Mouse (Mus musculus): Measurements from ENCODE around the gene Chml.

The Chml gene

GRCm38 (mm10) chr1:175692246-175692996 is at the start of gene Chml, which contains the start of gene Opn3:
TSS of gene Chml (minus strand) at chr1:175692901.
TSS of gene Opn3 (minus strand) at chr1:175692776.
- peak; percentile 99 to 100 for DNase-seq

- no peak for DNase-seq
Observed at GRCm38 (mm10) chr1:175725771-175726170, 33.1 kb upstream of the Chml start.

GRCm38 (mm10) chr1:175716832-175717231 is 24.1 kb upstream of the Chml start:
- DNase-seq, result no peak

GRCm38 (mm10) chr1:175712338-175712909 is 19.7 kb upstream of the Chml start:
- DNase-seq, result peak; percentile 4 to 22

GRCm38 (mm10) chr1:175708013-175708412 is 15.3 kb upstream of the Chml start:
- no peak for DNase-seq

- DNase-seq, result no peak
Observed at GRCm38 (mm10) chr1:175707599-175707998, 14.9 kb upstream of the Chml start.

GRCm38 (mm10) chr1:175701145-175701544 is 8.4 kb upstream of the Chml start:
- DNase-seq, result no peak

GRCm38 (mm10) chr1:175699796-175700195 is 7.1 kb upstream of the Chml start:
- DNase-seq, result no peak

GRCm38 (mm10) chr1:175699375-175699774 is 6.7 kb upstream of the Chml start:
- no peak for DNase-seq

GRCm38 (mm10) chr1:175698293-175698692 is 5.6 kb upstream of the Chml start, which contains the start of gene Wdr64:
TSS of gene Wdr64 (plus strand) at chr1:175698593.
- DNase-seq, result no peak

GRCm38 (mm10) chr1:175693429-175693960 is 794 bp upstream of the Chml start:
- peak; percentile 42 to 44 for DNase-seq

GRCm38 (mm10) chr1:175692997-175693361 is 278 bp upstream of the Chml start:
- DNase-seq, result no peak

- DNase-seq, result no peak
Observed at GRCm38 (mm10) chr1:175691686-175692245, 935 bp downstream of the Chml start.

GRCm38 (mm10) chr1:175680995-175681394 is 11.7 kb downstream of the Chml start:
- DNase-seq, result no peak

GRCm38 (mm10) chr1:175677459-175677858 is 15.2 kb downstream of the Chml start:
- no peak for DNase-seq

- DNase-seq, result no peak
Observed at GRCm38 (mm10) chr1:175675116-175675515, 17.6 kb downstream of the Chml start.

- no peak for DNase-seq
Observed at GRCm38 (mm10) chr1:175673563-175674325, 19.0 kb downstream of the Chml start.

GRCm38 (mm10) chr1:175671626-175672025 is 21.1 kb downstream of the Chml start:
- DNase-seq, result no peak

- DNase-seq, result no peak
Observed at GRCm38 (mm10) chr1:175670042-175670441, 22.7 kb downstream of the Chml start.

GRCm38 (mm10) chr1:175669456-175669855 is 23.2 kb downstream of the Chml start:
- no peak for DNase-seq

GRCm38 (mm10) chr1:175668666-175669405 is 23.9 kb downstream of the Chml start:
- peak; percentile 26 to 27 for DNase-seq

- no peak for DNase-seq
Observed at GRCm38 (mm10) chr1:175659900-175660299, 32.8 kb downstream of the Chml start.
